Mouse (Mus musculus) hindbrain, embryonic 10.5 days (tissue): Measurements from ENCODE around the gene C1qtnf9. TPM values are rescaled to one million over a fixed set of nuclear protein-coding genes. Genes with fewer than 3 reads are reported as not detected.
A peak's percentile ranks its signal among the peaks of the same experiment; 100 is the strongest.

Experiments used
- DNase-seq: peaks from one replicate; pipeline ENCODE4 v3.0.0-alpha.2; 2017; ENCODE audit warnings: low spot score
- H3K27ac ChIP-seq: fragments of 300-500 bp; sonication (generic); 2 replicates; pipeline ENCODE4 v1.5.1; 2016; ENCODE audit warnings: mild to moderate bottlenecking, moderate library complexity
- H3K27me3 ChIP-seq: fragments of 300-500 bp; sonication (generic); 2 replicates; pipeline ENCODE4 v1.6.1; 2016; ENCODE audit warnings: mild to moderate bottlenecking; ENCODE audit not compliant: poor library complexity, insufficient read depth, severe bottlenecking
- H3K36me3 ChIP-seq: fragments of 300-500 bp; sonication (generic); 2 replicates; pipeline ENCODE4 v1.6.1; 2016; ENCODE audit warnings: mild to moderate bottlenecking, moderate library complexity
- H3K4me1 ChIP-seq: fragments of 300-500 bp; sonication (generic); replicated peaks from 2 replicates; pipeline ENCODE4 v1.6.1; 2016; ENCODE audit warnings: mild to moderate bottlenecking
- H3K4me3 ChIP-seq: fragments of 300-500 bp; sonication (generic); 2 replicates; pipeline ENCODE4 v1.5.1; 2016; ENCODE audit warnings: mild to moderate bottlenecking, moderate library complexity
- H3K9me3 ChIP-seq: fragments of 300-500 bp; sonication (generic); 2 replicates; pipeline ENCODE4 v1.6.1; 2016; ENCODE audit warnings: mild to moderate bottlenecking, moderate library complexity
- WGBS: fragments of 180-500 bp; shearing (Covaris S2); methylation state at CpG from one replicate; pipeline ENCODE4 v1.1.7; 2016; 5-methylcytosine and 5-hydroxymethylcytosine counted together
- polyA plus RNA-seq: library from polyadenylated mRNA; unstranded; fragments of >200 nt; fragmentation: Nextera tagmentation; extraction: Ambion mirVana; gene quantifications from 2 replicates; pipeline ENCODE4 v1.2.1, GENCODE M21; 2016

Gene C1qtnf9
- polyA plus RNA-seq, 1 experiment from 2014 or later, result 0.10 TPM

DNA sequence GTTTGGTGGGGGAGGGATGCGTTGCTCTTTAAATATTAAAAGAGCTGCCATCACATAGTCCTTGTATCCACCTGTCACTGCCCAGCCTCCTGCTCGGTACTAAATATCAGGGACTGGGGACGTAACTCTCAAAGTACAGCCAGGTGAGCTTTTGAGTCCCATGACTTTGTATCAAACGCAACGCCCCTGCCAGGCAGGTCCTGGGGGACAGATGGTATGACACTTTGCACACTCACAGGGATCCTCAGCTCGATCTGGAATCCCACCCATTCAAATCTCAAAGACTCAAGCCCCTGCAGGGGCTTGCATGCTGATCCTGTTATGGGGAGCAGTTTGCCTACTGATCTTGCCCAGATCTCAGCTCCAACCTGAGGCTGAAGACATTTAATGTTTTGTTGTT lies 2.7 kb downstream of the C1qtnf9 start:
- 75% methylated on average over 6 of the region's 6 CpGs for WGBS
- Histone ChIP-seq H3K9me3 (no peaks in the 10 kb centered on the region), H3K27me3 (no peaks in the 10 kb centered on the region), H3K4me3 (no peak overlapping the region), H3K27ac (no peak overlapping the region), H3K4me1 (no peaks in the 10 kb centered on the region), H3K36me3 (no peaks in the 10 kb centered on the region)
- DNase-seq, result no peak

DNA sequence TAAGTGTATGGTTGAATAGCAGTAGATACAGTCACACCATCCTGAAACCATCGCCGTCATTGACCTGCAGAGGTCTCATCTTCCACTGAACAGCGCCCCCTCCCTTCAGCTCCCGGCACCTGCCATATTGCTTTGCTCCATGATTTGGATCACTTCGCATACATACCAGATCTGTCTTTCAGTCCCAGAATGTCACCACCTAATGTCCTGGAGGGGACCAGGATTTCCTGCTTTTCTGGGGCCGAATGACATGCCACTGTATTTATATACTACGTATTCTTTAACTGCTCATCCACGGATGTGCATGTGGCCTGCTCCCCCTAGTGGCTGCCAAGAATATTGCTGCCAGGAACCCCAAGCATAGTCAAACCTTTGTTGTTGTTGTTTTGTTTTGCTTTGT lies 3.1 kb downstream of the C1qtnf9 start:
- WGBS, result 7% methylated on average over 8 of the region's 8 CpGs
- no peaks in the 10 kb centered on the region for H3K36me3 ChIP-seq
- H3K4me3 ChIP-seq, result peak overlapping the region; percentile 45

DNA sequence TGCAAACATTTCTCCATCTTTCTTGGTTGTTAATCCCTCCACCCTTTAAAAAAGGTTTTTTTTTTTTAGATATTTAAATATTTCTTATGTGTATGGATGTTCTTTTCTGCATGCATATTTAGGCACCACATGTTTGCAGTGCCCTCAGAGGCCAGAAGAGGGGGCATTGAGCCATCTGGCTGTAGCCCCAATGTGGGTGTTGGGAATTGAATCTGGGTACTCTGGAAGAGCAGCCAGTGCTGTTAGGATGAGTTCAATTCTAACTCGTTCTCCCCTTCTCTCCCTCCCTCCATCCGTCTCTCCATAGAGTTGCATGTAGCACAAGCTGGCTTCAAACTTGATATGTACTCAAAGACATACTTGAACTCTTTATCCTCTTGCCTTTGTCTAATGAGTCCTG lies 5.5 kb downstream of the C1qtnf9 start:
- Histone ChIP-seq H3K4me1 (no peaks in the 10 kb centered on the region), H3K27ac (no peak overlapping the region), H3K9me3 (no peaks in the 10 kb centered on the region), H3K36me3 (no peaks in the 10 kb centered on the region), H3K4me3 (no peak overlapping the region), H3K27me3 (no peaks in the 10 kb centered on the region)
- DNase-seq, result no peak
- WGBS, result 75% methylated on average over 2 of the region's 2 CpGs

More for the DNA sequence above, 3.1 kb downstream of the C1qtnf9 start:
- H3K27me3 ChIP-seq, result no peaks in the 10 kb centered on the region
- no peaks in the 10 kb centered on the region for H3K9me3 ChIP-seq
- H3K27ac ChIP-seq, result 0 out of 2 replicates have a peak overlapping the region, but pooled peaks have one; percentile 13
- peak; percentile 73 for DNase-seq
- no peaks in the 10 kb centered on the region for H3K4me1 ChIP-seq

DNA sequence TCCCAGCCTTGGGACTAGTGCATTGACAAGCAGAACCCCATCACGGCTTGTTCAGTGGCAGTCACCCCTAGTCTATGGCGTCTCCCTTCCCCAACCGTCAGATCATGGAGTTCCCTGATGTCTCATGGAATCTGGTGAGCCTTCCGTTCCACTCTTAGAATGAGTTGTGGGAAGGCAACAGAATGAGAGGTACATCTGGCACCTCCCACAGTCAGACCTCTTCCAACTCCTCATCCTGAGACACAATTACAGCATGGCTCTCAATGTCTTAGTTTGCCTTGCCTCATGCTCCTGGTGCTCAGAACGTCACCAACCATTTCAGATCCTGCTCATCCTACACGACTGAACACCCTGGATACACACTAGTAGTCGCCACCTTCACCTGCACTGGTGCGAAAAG lies 8.6 kb downstream of the C1qtnf9 start:
- H3K9me3 ChIP-seq, result no peaks in the 10 kb centered on the region
- H3K27ac ChIP-seq, result no peak overlapping the region
- 89% methylated on average over 8 of the region's 8 CpGs for WGBS
- no peak for DNase-seq
- H3K4me1 ChIP-seq, result no peaks in the 10 kb centered on the region
- no peak overlapping the region for H3K4me3 ChIP-seq
- H3K36me3 ChIP-seq, result no peaks in the 10 kb centered on the region
- no peaks in the 10 kb centered on the region for H3K27me3 ChIP-seq

DNA sequence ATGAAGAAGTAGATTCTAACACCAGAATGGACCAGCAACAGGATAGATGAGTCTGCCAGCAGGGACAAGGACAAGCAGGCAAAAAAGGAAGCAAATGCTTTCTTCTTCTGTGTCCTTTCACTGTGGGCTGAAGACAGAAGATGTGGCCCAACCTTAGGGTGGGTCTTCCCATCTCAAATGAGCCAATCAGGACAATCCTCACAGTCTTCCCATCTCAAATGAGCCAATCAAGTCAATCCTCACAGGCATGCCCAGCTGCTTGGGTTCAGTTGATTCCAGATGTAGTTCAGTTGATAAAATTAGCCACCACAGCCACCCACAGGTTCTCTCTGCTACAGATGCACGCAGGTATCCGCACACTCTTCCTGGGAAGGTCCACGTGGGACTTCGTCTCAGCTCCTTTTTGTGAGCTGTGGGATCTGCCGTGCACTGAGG lies 9.6 kb downstream of the C1qtnf9 start:
- Histone ChIP-seq H3K27me3 (no peaks in the 10 kb centered on the region), H3K9me3 (no peaks in the 10 kb centered on the region), H3K27ac (no peak overlapping the region), H3K36me3 (no peaks in the 10 kb centered on the region), H3K4me3 (no peak overlapping the region), H3K4me1 (0 out of 2 replicates have a peak, but pooled peaks cover 2% of the 10 kb centered on the region)
- WGBS, result 88% methylated on average over 5 of the region's 5 CpGs
- no peak for DNase-seq

DNA sequence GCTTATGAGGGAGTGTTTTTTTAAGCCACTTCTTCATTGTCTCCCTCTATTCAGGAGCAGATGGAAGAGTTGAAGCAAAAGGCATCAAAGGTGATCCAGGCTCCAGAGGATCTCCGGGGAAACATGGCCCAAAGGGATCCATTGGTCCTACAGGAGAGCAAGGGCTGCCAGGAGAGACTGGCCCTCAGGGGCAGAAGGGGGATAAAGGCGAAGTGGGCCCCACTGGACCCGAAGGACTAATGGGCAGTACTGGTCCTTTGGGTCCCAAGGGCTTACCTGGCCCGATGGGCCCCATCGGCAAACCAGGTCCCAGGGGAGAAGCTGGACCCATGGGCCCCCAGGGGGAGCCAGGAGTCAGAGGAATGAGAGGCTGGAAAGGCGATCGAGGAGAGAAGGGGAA lies 11.3 kb downstream of the C1qtnf9 start:
- Histone ChIP-seq H3K27ac (no peak overlapping the region), H3K4me3 (no peak overlapping the region), H3K4me1 (peaks cover 7% of the 10 kb centered on the region; the same call in 1 of the 2 replicates), H3K9me3 (no peaks in the 10 kb centered on the region), H3K27me3 (peaks cover 5% of the 10 kb centered on the region; the same call in 1 of the 2 replicates), H3K36me3 (no peaks in the 10 kb centered on the region)
- WGBS, result 89% methylated on average over 7 of the region's 7 CpGs
- no peak for DNase-seq

DNA sequence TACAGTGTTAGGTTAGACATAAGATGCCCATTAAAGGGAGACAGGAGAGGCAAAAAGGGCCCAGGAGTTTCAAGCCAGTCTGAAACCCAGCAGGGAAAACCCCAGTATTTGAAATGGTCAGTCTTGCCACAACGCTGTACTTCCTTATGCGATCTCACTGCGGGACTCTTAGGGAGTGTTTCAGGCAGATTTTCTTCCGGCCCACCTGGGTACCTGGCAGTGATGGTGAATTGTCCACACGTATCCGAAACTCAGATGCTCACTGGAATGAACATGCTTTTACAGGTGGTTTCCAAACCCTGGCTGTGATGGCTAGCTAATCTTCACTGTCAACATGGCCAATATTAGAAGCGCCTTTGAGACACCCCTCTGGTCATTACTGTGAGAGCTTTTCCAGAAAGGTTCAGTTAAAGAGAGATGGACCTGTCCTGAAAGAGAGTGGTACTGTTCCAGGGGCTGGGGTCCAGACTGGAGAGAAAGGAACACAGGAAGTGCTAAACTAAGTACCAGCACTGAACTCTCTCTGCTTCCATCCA lies 14.3 kb downstream of the C1qtnf9 start:
- Histone ChIP-seq H3K27ac (no peak overlapping the region), H3K4me1 (peaks cover 19% of the 10 kb centered on the region), H3K27me3 (peaks cover 5% of the 10 kb centered on the region; the same call in 1 of the 2 replicates), H3K36me3 (no peaks in the 10 kb centered on the region), H3K4me3 (no peak overlapping the region), H3K9me3 (no peaks in the 10 kb centered on the region)
- DNase-seq, result no peak
- 48% methylated on average over 7 of the region's 7 CpGs for WGBS

DNA sequence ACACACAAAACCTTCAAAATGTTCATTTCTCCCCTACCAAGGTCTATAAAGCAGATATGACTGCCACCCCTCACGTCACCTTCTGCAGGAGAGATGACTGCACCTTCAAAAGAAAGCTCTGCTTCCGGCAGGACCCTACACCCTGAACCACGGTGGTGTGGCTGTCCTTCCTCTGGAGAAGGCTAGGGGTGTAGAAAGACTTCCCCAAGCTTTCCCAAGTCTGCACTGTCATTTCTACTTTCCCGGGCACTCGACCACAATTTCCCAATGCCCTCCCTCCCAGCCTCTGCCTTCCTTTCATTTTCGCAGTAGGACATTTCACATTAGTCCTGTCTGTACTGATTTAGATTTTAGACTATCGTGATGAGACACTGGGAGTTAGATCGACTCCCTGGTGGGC lies 15.3 kb downstream of the C1qtnf9 start:
- no peak for DNase-seq
- H3K36me3 ChIP-seq, result peaks cover 9% of the 10 kb centered on the region
- H3K4me1 ChIP-seq, result peaks cover 19% of the 10 kb centered on the region
- 48% methylated on average over 8 of the region's 8 CpGs for WGBS
- no peaks in the 10 kb centered on the region for H3K9me3 ChIP-seq
- H3K27ac ChIP-seq, result no peak overlapping the region
- no peak overlapping the region for H3K4me3 ChIP-seq
- H3K27me3 ChIP-seq, result peaks cover 5% of the 10 kb centered on the region; the same call in 1 of the 2 replicates

DNA sequence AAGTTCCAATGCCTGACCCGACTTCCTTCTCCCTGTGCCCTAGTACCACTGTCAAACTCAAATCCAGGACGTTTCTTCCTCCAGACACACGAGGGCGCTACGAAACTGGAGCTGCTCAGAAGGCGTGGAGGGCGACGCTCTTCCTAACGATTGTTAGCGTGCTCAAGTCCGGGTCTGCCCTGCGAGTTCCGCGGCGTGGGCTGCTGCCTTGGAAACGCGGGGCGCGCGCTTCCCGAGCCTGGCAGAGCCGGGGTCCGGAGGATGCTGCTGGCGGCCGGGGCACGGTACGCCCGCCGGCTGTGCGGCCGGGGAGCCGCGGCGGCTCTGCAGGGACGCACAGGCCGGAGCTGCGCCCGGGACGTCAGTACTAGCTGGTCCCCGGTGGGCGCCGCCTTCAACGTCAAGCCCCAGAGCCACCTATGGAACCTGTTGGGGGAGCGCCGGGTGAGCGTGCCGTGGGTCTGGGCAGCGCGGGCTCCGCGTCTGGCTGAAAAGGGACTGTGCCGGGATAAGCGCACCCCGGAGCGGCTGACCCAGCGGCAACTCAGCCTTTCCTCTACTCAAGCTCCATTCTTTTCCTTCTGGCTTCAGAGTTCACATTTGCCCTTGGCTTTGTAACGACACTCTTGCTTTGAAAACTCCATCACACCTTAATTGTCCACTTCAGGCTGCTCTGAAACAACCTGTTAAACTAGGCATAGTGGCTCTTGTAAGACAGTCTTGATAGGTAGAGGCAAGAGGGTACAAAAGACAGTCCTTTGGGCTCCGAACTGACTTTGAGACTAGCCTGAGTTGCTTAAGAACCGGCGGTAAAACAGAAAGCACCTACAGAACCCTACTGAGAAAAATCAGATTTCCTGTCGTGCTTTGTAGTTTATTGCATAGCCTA lies 16.7 kb downstream of the C1qtnf9 start, which contains the start of gene Mipep:
TSS of gene Mipep (plus strand) at position 147 of the 889 bp plus-strand sequence.
- H3K27me3 ChIP-seq, result peaks cover 5% of the 10 kb centered on the region; the same call in 1 of the 2 replicates
- H3K36me3 ChIP-seq, result peaks cover 21% of the 10 kb centered on the region
- no peaks in the 10 kb centered on the region for H3K9me3 ChIP-seq
- peak within 1 kb of the TSS; percentile 87 for H3K27ac ChIP-seq
- H3K4me1 ChIP-seq, result peaks cover 19% of the 10 kb centered on the region
- DNase-seq, result peak; percentile 88
- H3K4me3 ChIP-seq, result peak within 1 kb of the TSS; percentile 91
- under 1% methylated on average over 61 of the region's 61 CpGs for WGBS

DNA sequence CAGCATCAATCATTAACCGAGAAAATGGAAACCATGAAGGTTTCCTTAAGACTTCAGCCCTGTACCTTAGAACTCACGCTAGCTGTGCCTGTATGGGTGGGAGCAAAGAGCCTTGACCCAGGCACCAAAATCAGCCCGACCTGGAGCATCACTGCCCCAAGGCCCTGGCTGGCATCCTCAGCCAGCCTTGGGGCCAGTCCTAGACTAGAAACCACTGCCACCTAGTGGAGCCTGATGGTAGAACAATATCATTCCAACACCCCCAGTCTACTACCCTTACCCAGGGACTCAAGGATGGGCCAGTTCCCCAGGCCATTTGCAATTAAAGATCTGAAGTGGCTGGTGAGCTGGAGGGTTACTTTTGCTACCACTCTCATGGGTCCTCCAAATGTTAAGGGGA lies 22.2 kb downstream of the C1qtnf9 start:
- peaks cover 57% of the 10 kb centered on the region for H3K36me3 ChIP-seq
- H3K9me3 ChIP-seq, result no peaks in the 10 kb centered on the region
- DNase-seq, result peak; percentile 40
- WGBS, result 45% methylated on average over 3 of the region's 3 CpGs
- H3K27me3 ChIP-seq, result no peaks in the 10 kb centered on the region
- H3K27ac ChIP-seq, result no peak overlapping the region
- H3K4me1 ChIP-seq, result peaks cover 7% of the 10 kb centered on the region
- H3K4me3 ChIP-seq, result no peak overlapping the region

DNA sequence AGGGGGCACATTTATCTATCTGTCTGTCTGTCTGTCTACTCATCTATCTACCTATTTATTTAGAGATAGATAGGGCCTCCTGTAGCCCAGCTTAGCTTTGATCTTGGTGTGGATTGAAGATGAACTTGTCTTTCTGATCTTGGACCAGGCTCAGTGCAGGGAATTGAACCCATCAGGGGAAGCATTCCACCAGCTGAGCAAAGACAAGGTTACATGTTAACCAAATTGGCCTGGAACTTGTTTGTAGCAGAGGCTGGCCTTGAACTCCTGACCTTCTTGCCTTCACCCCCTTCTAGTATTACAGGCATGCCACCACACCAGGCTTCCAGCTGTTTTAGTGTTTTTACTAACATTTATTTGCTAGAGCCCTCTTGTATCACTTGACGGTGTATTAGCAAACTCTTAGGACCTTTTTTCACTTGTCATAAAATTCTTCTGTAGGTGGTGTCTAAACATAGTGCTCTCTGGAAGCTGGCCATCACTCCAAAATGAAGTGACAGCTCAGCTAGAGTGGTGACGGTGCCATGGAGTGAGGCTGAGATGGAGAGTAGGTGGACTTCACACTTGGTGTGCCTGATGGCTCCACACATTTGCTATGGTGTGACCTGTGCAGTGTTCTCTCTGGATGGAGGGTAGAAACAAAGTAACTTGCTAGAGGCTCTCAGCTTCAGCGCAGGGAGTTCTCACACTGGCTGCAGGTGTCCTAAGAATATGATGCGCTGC lies 28.8 kb downstream of the C1qtnf9 start:
- H3K4me3 ChIP-seq, result no peak overlapping the region
- H3K4me1 ChIP-seq, result no peaks in the 10 kb centered on the region
- 88% methylated on average over 4 of the region's 4 CpGs for WGBS
- H3K9me3 ChIP-seq, result no peaks in the 10 kb centered on the region
- peaks cover 56% of the 10 kb centered on the region for H3K36me3 ChIP-seq
- H3K27ac ChIP-seq, result no peak overlapping the region
- no peaks in the 10 kb centered on the region for H3K27me3 ChIP-seq
- DNase-seq, result no peak

DNA sequence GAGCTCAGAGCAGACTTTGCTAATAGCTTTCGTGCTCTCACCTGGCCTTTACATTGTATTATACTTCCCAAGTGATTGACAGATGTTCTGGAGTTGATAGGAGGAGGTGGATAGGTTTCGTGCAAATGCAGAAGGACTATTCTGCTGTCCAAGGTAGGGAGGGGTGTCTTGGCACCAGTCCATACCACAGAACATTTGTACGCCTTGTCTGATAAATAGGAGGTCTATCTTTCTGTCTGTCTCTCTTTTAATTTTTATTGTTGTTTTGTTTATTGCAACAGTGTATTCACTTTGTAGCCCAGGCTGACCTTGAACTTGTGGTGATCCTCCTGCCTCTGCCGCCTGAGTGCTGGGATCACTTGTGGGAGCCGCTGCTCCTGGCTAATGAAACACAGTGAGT lies 29.7 kb downstream of the C1qtnf9 start:
- Histone ChIP-seq H3K4me3 (no peak overlapping the region), H3K4me1 (no peaks in the 10 kb centered on the region), H3K27me3 (no peaks in the 10 kb centered on the region), H3K36me3 (peaks cover 57% of the 10 kb centered on the region), H3K27ac (no peak overlapping the region), H3K9me3 (no peaks in the 10 kb centered on the region)
- 91% methylated on average over 5 of the region's 5 CpGs for WGBS
- no peak for DNase-seq

DNA sequence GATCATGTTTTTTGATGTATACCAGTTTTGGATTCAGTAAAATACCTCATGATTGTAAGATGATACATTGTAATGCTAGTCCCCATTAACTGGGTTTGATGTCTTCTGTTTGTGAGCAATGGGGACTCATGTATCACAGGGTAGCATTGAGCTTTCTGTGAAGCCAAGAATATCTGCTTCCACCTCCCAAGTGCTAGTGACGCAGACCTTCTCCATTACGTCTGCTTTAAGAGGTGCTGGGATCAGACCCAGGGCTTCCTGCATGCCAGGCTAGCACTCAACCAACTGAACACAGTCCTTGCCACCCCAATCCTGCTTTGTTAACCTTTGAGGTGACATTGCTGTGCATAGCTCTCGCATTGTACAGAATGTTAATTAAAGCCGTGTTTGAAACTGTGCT lies 30.8 kb downstream of the C1qtnf9 start:
- H3K36me3 ChIP-seq, result peaks cover 66% of the 10 kb centered on the region
- no peak overlapping the region for H3K27ac ChIP-seq
- H3K9me3 ChIP-seq, result no peaks in the 10 kb centered on the region
- H3K4me3 ChIP-seq, result no peak overlapping the region
- WGBS, result 92% methylated on average over 4 of the region's 4 CpGs
- no peaks in the 10 kb centered on the region for H3K27me3 ChIP-seq
- DNase-seq, result no peak
- H3K4me1 ChIP-seq, result no peaks in the 10 kb centered on the region
